Mouse (Mus musculus) frontal cortex, adult 2 months (tissue): Measurements from ENCODE around the gene Psme2b. TPM values are rescaled to one million over a fixed set of nuclear protein-coding genes. Genes with fewer than 3 reads are reported as not detected.
"Not testable (repeated sequence)": the region's sequence is repeated elsewhere in the genome, so short reads cannot be mapped to it uniquely, and the experiment has no call there.

Experiments
- DNase-seq, 2 experiments: peaks; one replicate each; pipeline ENCODE4 v3.0.0; 2022; ENCODE audit warnings: low spot score in 1 of 2; ENCODE audit errors: extremely low spot score in 1 of 2
- polyA plus RNA-seq: library from polyadenylated mRNA; depleted of rRNA; stranded (reverse); fragments of >200 nt; gene quantifications from 2 replicates; pipeline ENCODE4 v1.2.3, GENCODE M21; 2012; rRNA removed

The Psme2b gene
- polyA plus RNA-seq, 1 experiment, result 1.5 TPM

GRCm38 (mm10) chr11:48902021-48902420, 44.0 kb downstream of the Psme2b start, which contains the start of gene Gm5431:
TSS of gene Gm5431 (minus strand) at chr11:48902214.
- no peak for DNase-seq

DNA sequence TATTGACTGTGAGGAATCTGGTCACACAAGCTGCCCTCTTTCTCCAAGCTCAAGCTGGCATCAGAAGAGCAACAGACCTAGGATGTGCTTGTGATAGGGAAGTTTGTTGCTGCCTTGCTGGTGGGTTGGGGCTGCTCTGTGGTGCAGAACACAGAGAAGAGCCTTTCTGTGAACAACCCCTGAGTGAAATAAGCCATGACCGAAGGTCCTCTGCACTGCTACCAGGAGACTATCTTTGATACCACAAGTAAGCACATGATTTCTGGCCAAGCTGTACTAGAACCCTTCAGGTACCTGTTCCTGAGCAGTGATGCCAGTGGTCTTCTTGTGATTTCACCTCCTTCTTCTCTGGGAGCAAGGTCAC, 44.4 kb downstream of the Psme2b start:
- DNase-seq, result not testable (repeated sequence)

- not testable (repeated sequence) for DNase-seq
Measured at GRCm38 (mm10) chr11:48900654-48901566, 45.1 kb downstream of the Psme2b start.

DNA sequence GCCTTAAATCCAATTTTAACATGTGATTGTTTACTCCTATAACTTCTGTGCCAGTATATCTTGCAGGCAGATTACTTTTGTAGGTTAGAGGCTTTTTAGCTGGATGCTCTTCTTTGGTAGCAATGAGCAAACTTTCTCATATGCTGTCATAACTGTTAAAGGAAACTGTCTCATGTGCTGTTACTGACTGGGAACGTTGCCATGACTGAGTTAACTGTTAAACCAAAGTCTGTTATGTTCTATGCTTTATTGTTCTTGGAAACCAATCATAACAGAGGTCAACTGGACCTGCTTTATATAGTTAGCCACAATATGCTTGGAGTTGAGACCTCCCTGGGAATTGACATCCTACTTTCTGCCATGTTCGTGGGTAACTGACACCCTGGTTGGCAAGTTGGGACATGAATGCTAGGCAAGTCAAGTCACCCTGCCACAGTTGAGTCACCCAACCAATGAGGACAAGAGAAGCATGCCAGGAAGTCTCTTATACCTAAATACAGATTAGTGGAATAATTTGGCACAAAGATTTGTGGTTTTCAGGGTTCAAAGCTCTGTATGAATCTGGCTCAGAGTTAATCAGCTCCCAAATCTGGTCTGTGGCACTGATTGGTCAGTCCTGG, 47.1 kb downstream of the Psme2b start:
- no peak for DNase-seq

Other genes starting within 250 kb of the Psme2b start
- 453 and 472 TPM in 2 replicates for gene Rack1, start 145.9 kb downstream of the Psme2b start, polyA plus RNA-seq
- 41.4 and 47.6 TPM in 2 replicates for gene Trim41, start 128.8 kb downstream of the Psme2b start, polyA plus RNA-seq
- gene Trim7, start 120.0 kb downstream of the Psme2b start, polyA plus RNA-seq, result 3.7 and 4.6 TPM in 2 replicates
- 24.1 and 28.7 TPM in 2 replicates for gene Gm12184, start 119.5 kb downstream of the Psme2b start, polyA plus RNA-seq
- 12.1 and 12.7 TPM in 2 replicates for gene Irgm1, start 74.5 kb downstream of the Psme2b start, polyA plus RNA-seq
- 0.13 and 0.18 TPM in 2 replicates for gene Gm5431, start 44.0 kb downstream of the Psme2b start, polyA plus RNA-seq
- gene Olfr56, start 32.7 kb upstream of the Psme2b start, polyA plus RNA-seq, result 0.10 and 0.11 TPM in 2 replicates
- 0.42 and 0.64 TPM in 2 replicates for gene 9930111J21Rik1, start 33.2 kb upstream of the Psme2b start, polyA plus RNA-seq
- 0.08 and 0.12 TPM in 2 replicates for gene Gm12185, start 46.0 kb upstream of the Psme2b start, polyA plus RNA-seq
- 1.3 and 1.8 TPM in 2 replicates for gene Tgtp1, start 48.0 kb upstream of the Psme2b start, polyA plus RNA-seq
- 1.3 TPM in 2 replicates for gene 9930111J21Rik2, start 105.1 kb upstream of the Psme2b start, polyA plus RNA-seq
- 1.4 and 1.6 TPM in 2 replicates for gene Tgtp2, start 118.0 kb upstream of the Psme2b start, polyA plus RNA-seq
- gene Ifi47, start 130.4 kb upstream of the Psme2b start, polyA plus RNA-seq, result 1.7 and 2.0 TPM in 2 replicates
- not detected in 2 replicates for gene Olfr1396, start 168.7 kb upstream of the Psme2b start, polyA plus RNA-seq
- gene Olfr1395, start 196.1 kb upstream of the Psme2b start, polyA plus RNA-seq, result 0.04 and 0.11 TPM in 2 replicates
- gene Olfr1394, start 208.2 kb upstream of the Psme2b start, polyA plus RNA-seq, result not detected in 2 replicates
- 0.02 TPM in 1 of 2 replicates, not detected in the other for gene Btnl9, start 241.0 kb upstream of the Psme2b start, polyA plus RNA-seq